Mouse (Mus musculus) C2C12 (cell line): ENCODE results near the gene Rhbdf2.

ENCODE experiments used
- CEBPB ChIP-seq: IDR thresholded peaks from one replicate; pipeline ENCODE4 v1.6.1; 2011; ENCODE audit warnings: low read depth, mild to moderate bottlenecking, control low read depth, moderate library complexity
- CTCF ChIP-seq: IDR thresholded peaks from one replicate; pipeline ENCODE4 v1.5.1; 2011; ENCODE audit not compliant: control insufficient read depth, insufficient read depth, insufficient read length
- FOSL1 ChIP-seq: IDR thresholded peaks from one replicate; pipeline ENCODE4 v1.8.0; 2011; ENCODE audit warnings: mild to moderate bottlenecking, low read length; ENCODE audit not compliant: poor library complexity, insufficient read depth, severe bottlenecking
- MAX ChIP-seq: IDR thresholded peaks from one replicate; pipeline ENCODE4 v1.6.1; 2011; ENCODE audit warnings: mild to moderate bottlenecking, control low read depth
- MYOD1 ChIP-seq: IDR thresholded peaks from one replicate; pipeline ENCODE4 v1.6.1; 2011; ENCODE audit warnings: low read depth; ENCODE audit not compliant: control insufficient read depth, insufficient read length
- MYOG ChIP-seq: IDR thresholded peaks from one replicate; pipeline ENCODE4 v1.6.1; 2011; ENCODE audit not compliant: control insufficient read depth, insufficient read length; ENCODE audit errors: extremely low read depth
- USF1 ChIP-seq: IDR thresholded peaks from one replicate; pipeline ENCODE4 v1.6.1; 2011; ENCODE audit warnings: low read depth, mild to moderate bottlenecking, control low read depth, moderate library complexity

GRCm38 (mm10) chr11:116669787-116670365 lies 43.1 kb upstream of the Rhbdf2 start:
- no peak for TF ChIP-seq CTCF
- no peak for TF ChIP-seq MAX
- TF ChIP-seq CEBPB = no peak
- TF ChIP-seq FOSL1 = no peak
- no peak for TF ChIP-seq USF1
- no peak for TF ChIP-seq MYOG
- TF ChIP-seq MYOD1 = no peak
